Mouse (Mus musculus) kidney, adult 11 months (tissue): ENCODE data around the gene Mgat4e.
"Not testable (repeated sequence)": the region's sequence is repeated elsewhere in the genome, so short reads cannot be mapped to it uniquely, and the experiment has no call there.

Experiments used
- DNase-seq: peaks from one replicate; pipeline ENCODE4 v3.0.0; 2022

Gene Mgat4e

GRCm38 (mm10) chr1:134555871-134556670, 6.6 kb upstream of the Mgat4e start:
- DNase-seq: peak; percentile 15

GRCm38 (mm10) chr1:134555240-134555870, 5.9 kb upstream of the Mgat4e start:
- no peak for DNase-seq

GRCm38 (mm10) chr1:134552396-134552795, 2.9 kb upstream of the Mgat4e start:
- no peak for DNase-seq

GRCm38 (mm10) chr1:134551869-134552268, 2.4 kb upstream of the Mgat4e start:
- DNase-seq: no peak

- no peak for DNase-seq
Observed at GRCm38 (mm10) chr1:134548231-134548630, 1.3 kb downstream of the Mgat4e start.

- DNase-seq: no peak
Observed at GRCm38 (mm10) chr1:134540610-134541009, 8.9 kb downstream of the Mgat4e start.

- no peak for DNase-seq
Observed at GRCm38 (mm10) chr1:134535513-134535912, 14.0 kb downstream of the Mgat4e start.

GRCm38 (mm10) chr1:134535054-134535453, 14.4 kb downstream of the Mgat4e start:
- no peak for DNase-seq

- not testable (repeated sequence) for DNase-seq
Observed at GRCm38 (mm10) chr1:134533710-134534109, 15.8 kb downstream of the Mgat4e start.

- no peak for DNase-seq
Observed at GRCm38 (mm10) chr1:134530618-134531017, 18.9 kb downstream of the Mgat4e start.

GRCm38 (mm10) chr1:134526752-134527151, 22.7 kb downstream of the Mgat4e start:
- DNase-seq: no peak

- DNase-seq: no peak
Observed at GRCm38 (mm10) chr1:134525015-134525414, 24.5 kb downstream of the Mgat4e start.

GRCm38 (mm10) chr1:134524424-134524823, 25.1 kb downstream of the Mgat4e start:
- DNase-seq: no peak

- DNase-seq: no peak
Observed at GRCm38 (mm10) chr1:134522325-134522724, 27.2 kb downstream of the Mgat4e start.

- no peak for DNase-seq
Observed at GRCm38 (mm10) chr1:134521163-134521562, 28.3 kb downstream of the Mgat4e start.

- DNase-seq: no peak
Observed at GRCm38 (mm10) chr1:134520001-134520721, 29.3 kb downstream of the Mgat4e start.

- DNase-seq: not testable (repeated sequence)
Observed at GRCm38 (mm10) chr1:134519201-134519600, 30.3 kb downstream of the Mgat4e start.

- DNase-seq: peak; percentile 84
Observed at GRCm38 (mm10) chr1:134518677-134519076, 30.8 kb downstream of the Mgat4e start.

- not testable (repeated sequence) for DNase-seq
Observed at GRCm38 (mm10) chr1:134517841-134518240, 31.6 kb downstream of the Mgat4e start.

- DNase-seq: peak; percentile 10
Observed at GRCm38 (mm10) chr1:134516491-134517198, 32.8 kb downstream of the Mgat4e start.

GRCm38 (mm10) chr1:134515891-134516290, 33.6 kb downstream of the Mgat4e start:
- no peak for DNase-seq

GRCm38 (mm10) chr1:134513876-134514590, 35.4 kb downstream of the Mgat4e start:
- no peak for DNase-seq
